Mouse (Mus musculus): Measurements from ENCODE around the gene Ank2.

GRCm38 (mm10) chr3:127211119-127211518 lies 288.0 kb downstream of the Ank2 start:
- TF ChIP-seq GATA1 (IDR thresholded peaks at IDR 0.05; ENCODE audit: borderline replicate concordance, low read length) (no peak), FLI1 (IDR thresholded peaks at IDR 0.05; ENCODE audit: low read length) (no peak)
